Mouse (Mus musculus): Measurements from ENCODE around the gene Tmem136.

DNA sequence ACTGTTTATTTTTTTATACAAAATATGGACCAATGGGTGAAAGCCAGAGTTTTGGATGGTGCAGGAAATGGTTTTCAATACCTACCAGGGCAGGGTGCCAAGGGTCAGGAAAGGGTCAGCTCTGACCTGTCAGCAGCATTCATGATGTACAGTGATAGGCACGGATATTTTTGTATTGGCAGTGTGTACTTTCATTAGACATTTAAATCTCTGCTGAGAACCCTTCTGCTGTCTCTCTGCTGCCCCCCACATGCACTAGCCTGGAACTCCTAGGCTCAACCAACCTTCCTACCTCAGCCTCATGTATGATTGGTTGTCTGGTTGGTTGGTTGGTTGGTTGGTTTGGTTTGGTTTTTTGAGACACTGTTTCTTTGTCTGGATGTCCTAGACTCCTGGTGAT, 6.0 kb upstream of the Tmem136 start:
- TF ChIP-seq MAX (IDR thresholded peaks at IDR 0.05; ENCODE audit: low read depth) (no peak), TCF12 (IDR thresholded peaks at IDR 0.05; ENCODE audit: insufficient read depth, poor library complexity, severe bottlenecking) (no peak), POLR2AphosphoS2 (IDR thresholded peaks at IDR 0.05; ENCODE audit: insufficient read length, low read depth) (no peak), MYOG (IDR thresholded peaks at IDR 0.05; ENCODE audit: control insufficient read depth in 1 of 3, insufficient read depth in 1 of 3, insufficient read length in 2 of 3, low read depth in 2 of 3) (no peak), USF1 (IDR thresholded peaks at IDR 0.05; ENCODE audit: low read depth) (no peak), E2F4 (IDR thresholded peaks at IDR 0.05; ENCODE audit: insufficient read depth) (no peak), POLR2A (IDR thresholded peaks at IDR 0.05; ENCODE audit: insufficient read length, low read depth) (no peak), TCF3 (IDR thresholded peaks at IDR 0.05; ENCODE audit: insufficient read length, low read depth) (no peak), CEBPB (IDR thresholded peaks at IDR 0.05; ENCODE audit: insufficient read depth, poor library complexity, severe bottlenecking) (no peak), REST (IDR thresholded peaks at IDR 0.05; ENCODE audit: insufficient read depth, insufficient read length) (no peak)

Measured in myocyte (in vitro differentiated cells).